Mouse (Mus musculus): ENCODE measurements around the gene Arhgef16. TPM values are rescaled to one million over a fixed set of nuclear protein-coding genes. Genes with fewer than 3 reads are reported as not detected.

Arhgef16 gene
- polyA plus RNA-seq, 1 experiment from 2014 or later, result 3.4 TPM

DNA sequence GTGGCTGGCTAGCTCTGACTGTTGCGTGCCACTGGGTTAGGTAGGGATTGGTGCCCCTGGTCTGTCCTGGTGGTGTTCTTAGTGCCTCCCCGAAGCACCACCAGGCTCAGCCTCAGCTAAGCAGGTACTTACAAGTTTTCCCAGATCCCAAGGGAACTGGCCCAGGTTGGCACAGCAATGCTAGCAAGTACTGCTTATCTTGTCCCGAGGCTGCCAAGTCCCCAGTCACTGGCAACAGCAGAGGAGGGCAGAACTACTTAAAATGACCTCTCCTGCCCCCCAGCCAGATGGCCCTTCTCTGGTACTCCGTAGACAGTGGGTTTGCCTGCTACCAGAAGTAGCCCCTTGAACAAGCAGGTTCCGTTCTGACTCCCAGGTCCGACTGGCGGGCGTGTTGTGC lies 62.3 kb downstream of the Arhgef16 start:
- whole genome bisulfite sequencing, result 86% methylated on average over 8 of the region's 8 CpGs
- DNase-seq (ENCODE audit: extremely low spot score, low spot score), result no peak
- Histone ChIP-seq H3K4me1 (peaks cover 28% of the 10 kb centered on the region), H3K9me3 (no peaks in the 10 kb centered on the region), H3K27ac (no peak overlapping the region), H3K27me3 (ENCODE audit: poor library complexity, severe bottlenecking) (peaks cover 8% of the 10 kb centered on the region; the same call in 1 of the 2 replicates), H3K4me3 (no peak overlapping the region), H3K36me3 (replicated peaks) (peaks cover 16% of the 10 kb centered on the region; the same call in 1 of the 2 replicates)

DNA sequence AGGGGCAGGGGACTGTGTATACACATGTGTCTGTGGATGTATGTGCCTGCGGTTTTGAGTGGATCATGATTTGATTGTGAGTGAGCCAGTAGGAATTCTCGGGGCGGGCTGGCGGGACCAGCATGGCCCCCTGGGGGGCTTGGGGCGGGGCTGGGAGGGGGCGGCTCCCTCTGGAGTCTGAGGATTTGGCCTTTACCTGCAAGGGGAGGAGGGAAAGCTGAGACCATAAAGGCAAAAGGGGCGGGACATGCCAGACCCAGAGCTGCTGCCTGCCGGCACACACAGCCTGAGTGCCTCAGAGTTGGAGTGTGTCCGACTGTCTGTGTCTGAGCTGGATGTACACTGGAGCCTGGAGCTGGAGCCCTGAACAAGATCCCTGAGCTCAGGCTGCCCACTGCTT lies 64.2 kb downstream of the Arhgef16 start:
- H3K9me3 ChIP-seq, result no peaks in the 10 kb centered on the region
- WGBS, result 3% methylated on average over 9 of the region's 9 CpGs
- peak; percentile 23 for DNase-seq (ENCODE audit: extremely low spot score, low spot score)
- H3K27me3 ChIP-seq (ENCODE audit: poor library complexity, severe bottlenecking), result peaks cover 8% of the 10 kb centered on the region; the same call in 1 of the 2 replicates
- H3K27ac ChIP-seq, result peak overlapping the region; percentile 40; the same call in 1 of the 2 replicates
- peaks cover 39% of the 10 kb centered on the region for H3K4me1 ChIP-seq
- peak overlapping the region; percentile 36 for H3K4me3 ChIP-seq
- H3K36me3 ChIP-seq (replicated peaks), result 0 out of 2 replicates have a peak, but pooled peaks cover under 1% of the 10 kb centered on the region

- peak overlapping the region; percentile 36 for H3K4me3 ChIP-seq
- H3K9me3 ChIP-seq, result no peaks in the 10 kb centered on the region
- H3K36me3 ChIP-seq (replicated peaks), result no peaks in the 10 kb centered on the region
- peaks cover 8% of the 10 kb centered on the region; the same call in 1 of the 2 replicates for H3K27me3 ChIP-seq (ENCODE audit: poor library complexity, severe bottlenecking)
- H3K27ac ChIP-seq, result peak overlapping the region; percentile 65
- H3K4me1 ChIP-seq, result peaks cover 43% of the 10 kb centered on the region
- 10% methylated on average over 10 of the region's 10 CpGs for WGBS
- DNase-seq (ENCODE audit: extremely low spot score, low spot score), result no peak
Measured at GRCm38 (mm10) chr4:154236893-154237292, 64.6 kb downstream of the Arhgef16 start.

DNA sequence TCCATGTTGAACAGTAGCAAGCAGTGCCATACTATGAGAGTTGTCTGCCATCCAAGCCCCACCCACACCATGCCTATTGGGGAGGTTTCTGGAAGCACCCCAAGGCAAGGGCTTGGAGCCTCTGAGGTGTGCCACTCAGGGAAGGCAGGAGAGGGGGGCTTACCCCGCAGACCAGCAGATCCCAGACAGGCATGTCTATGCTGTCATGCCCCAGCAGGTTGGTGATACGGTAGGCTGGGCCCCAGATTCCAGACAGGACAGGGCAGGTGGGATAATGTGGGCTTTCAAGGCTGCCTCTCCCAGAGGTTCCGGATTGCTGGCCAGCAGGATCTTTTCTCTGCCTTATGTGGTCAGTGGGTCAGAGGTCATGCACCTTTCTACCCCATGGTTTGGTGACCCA lies 65.5 kb downstream of the Arhgef16 start:
- no peak for DNase-seq (ENCODE audit: extremely low spot score, low spot score)
- H3K27me3 ChIP-seq (ENCODE audit: poor library complexity, severe bottlenecking), result peaks cover 8% of the 10 kb centered on the region; the same call in 1 of the 2 replicates
- WGBS, result 61% methylated on average over 3 of the region's 3 CpGs
- H3K4me3 ChIP-seq, result no peak overlapping the region
- H3K4me1 ChIP-seq, result peaks cover 52% of the 10 kb centered on the region
- H3K36me3 ChIP-seq (replicated peaks), result no peaks in the 10 kb centered on the region
- H3K27ac ChIP-seq, result no peak overlapping the region
- H3K9me3 ChIP-seq, result no peaks in the 10 kb centered on the region

- peaks cover 1% of the 10 kb centered on the region; the same call in 1 of the 2 replicates for H3K27me3 ChIP-seq (ENCODE audit: poor library complexity, severe bottlenecking)
- no peak overlapping the region for H3K4me3 ChIP-seq
- DNase-seq (ENCODE audit: extremely low spot score, low spot score), result no peak
- 0 out of 2 replicates have a peak overlapping the region, but pooled peaks have one; percentile 2 for H3K27ac ChIP-seq
- WGBS, result 73% methylated on average over 4 of the region's 4 CpGs
- H3K9me3 ChIP-seq, result no peaks in the 10 kb centered on the region
- no peaks in the 10 kb centered on the region for H3K36me3 ChIP-seq (replicated peaks)
- peaks cover 51% of the 10 kb centered on the region for H3K4me1 ChIP-seq
Measured at GRCm38 (mm10) chr4:154232295-154232694, 69.2 kb downstream of the Arhgef16 start.

DNA sequence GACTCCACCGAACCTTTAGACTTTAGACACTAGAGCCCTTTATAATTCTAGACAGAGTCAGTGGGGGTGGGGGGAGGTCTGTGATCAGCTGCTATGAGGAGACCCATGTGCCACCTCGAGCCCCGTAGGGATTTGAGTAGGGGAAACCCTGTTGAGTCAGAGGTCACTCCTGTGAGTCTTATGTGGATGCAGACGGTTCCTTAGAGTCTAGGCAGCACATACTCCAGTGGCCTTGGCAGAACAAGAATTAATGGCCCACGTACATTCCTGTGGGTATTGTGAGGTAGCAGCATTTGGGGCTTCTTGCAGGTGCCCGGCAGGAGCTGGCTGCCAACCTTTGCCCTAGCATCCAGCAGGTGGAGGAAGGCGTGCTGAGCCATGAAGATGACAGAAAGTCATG lies 70.1 kb downstream of the Arhgef16 start:
- H3K27me3 ChIP-seq (ENCODE audit: poor library complexity, severe bottlenecking), result no peaks in the 10 kb centered on the region; the same call in 1 of the 2 replicates
- 89% methylated on average over 7 of the region's 7 CpGs for WGBS
- H3K4me1 ChIP-seq, result peaks cover 42% of the 10 kb centered on the region
- DNase-seq (ENCODE audit: extremely low spot score, low spot score), result no peak
- H3K36me3 ChIP-seq (replicated peaks), result 0 out of 2 replicates have a peak, but pooled peaks cover under 1% of the 10 kb centered on the region
- no peak overlapping the region for H3K27ac ChIP-seq
- no peak overlapping the region for H3K4me3 ChIP-seq
- H3K9me3 ChIP-seq, result no peaks in the 10 kb centered on the region

GRCm38 (mm10) chr4:154229569-154229968 lies 71.9 kb downstream of the Arhgef16 start:
- 92% methylated on average over 9 of the region's 9 CpGs for WGBS

More at GRCm38 (mm10) chr4:154229569-154229968, 71.9 kb downstream of the Arhgef16 start:
- 0 out of 2 replicates have a peak, but pooled peaks cover 5% of the 10 kb centered on the region for H3K36me3 ChIP-seq (replicated peaks)
- no peak overlapping the region for H3K27ac ChIP-seq
- H3K27me3 ChIP-seq (ENCODE audit: poor library complexity, severe bottlenecking), result no peaks in the 10 kb centered on the region
- peaks cover 51% of the 10 kb centered on the region for H3K4me1 ChIP-seq
- DNase-seq (ENCODE audit: extremely low spot score, low spot score), result no peak
- H3K4me3 ChIP-seq, result no peak overlapping the region
- H3K9me3 ChIP-seq, result no peaks in the 10 kb centered on the region

Other genes starting within 250 kb of the Arhgef16 start
- gene Trp73, start 161.5 kb downstream of the Arhgef16 start, polyA plus RNA-seq (2016; fragmentation: Nextera tagmentation; extraction: Ambion mirVana), result 1.9 and 4.5 TPM in 2 replicates
- 47.5 and 50.3 TPM in 2 replicates for gene Wrap73, start 159.3 kb downstream of the Arhgef16 start, polyA plus RNA-seq (2016; fragmentation: Nextera tagmentation; extraction: Ambion mirVana)
- gene Tprgl, start 141.0 kb downstream of the Arhgef16 start, polyA plus RNA-seq (2016; fragmentation: Nextera tagmentation; extraction: Ambion mirVana), result 104 and 106 TPM in 2 replicates
- 26.4 and 28.0 TPM in 2 replicates for gene Megf6, start 130.9 kb downstream of the Arhgef16 start, polyA plus RNA-seq (2016; fragmentation: Nextera tagmentation; extraction: Ambion mirVana)
- gene B230104I21Rik, start 34.5 kb upstream of the Arhgef16 start, polyA plus RNA-seq (2016; fragmentation: Nextera tagmentation; extraction: Ambion mirVana), result not detected in 2 replicates

Data from forebrain, embryonic 10.5 days (tissue).